Mouse (Mus musculus): ENCODE results near the gene Gm21973. TPM values are rescaled to one million over a fixed set of nuclear protein-coding genes. Genes with fewer than 3 reads are reported as not detected.
A peak's percentile ranks its signal among the peaks of the same experiment; 100 is the strongest.

Gm21973 gene
- total RNA-seq, 1 experiment: not detected

DNA sequence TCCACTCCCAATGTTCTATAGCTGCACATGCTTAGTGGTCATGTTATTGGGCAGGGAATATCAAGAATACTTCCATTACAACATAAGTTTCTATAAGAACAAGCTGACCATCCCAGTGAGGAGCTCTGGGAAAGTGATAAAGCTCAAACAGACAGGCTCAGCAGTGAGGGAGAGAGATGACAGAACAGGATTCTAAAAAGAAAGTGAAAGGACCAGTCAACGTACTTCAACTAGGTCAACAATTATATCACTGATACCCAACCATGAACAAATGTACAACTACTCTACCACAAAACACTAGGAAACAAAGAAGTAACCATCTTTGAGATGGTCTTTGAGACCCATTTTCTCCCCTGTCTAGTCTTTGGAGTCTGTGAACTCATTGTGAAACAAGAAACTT lies 28.6 kb upstream of the Gm21973 start:
- no peaks in the 10 kb centered on the region for H3K36me3 ChIP-seq (ENCODE audit: control insufficient read depth, insufficient read depth, low read length, poor library complexity, severe bottlenecking)
- H3K4me3 ChIP-seq (ENCODE audit: insufficient read depth in 1 of 2, low read depth in 1 of 2, low read length in 2 of 2, poor library complexity in 1 of 2, severe bottlenecking in 1 of 2): no peak overlapping the region
- no peak overlapping the region for H3K9ac ChIP-seq (ENCODE audit: insufficient read depth, low read depth, low read length, poor library complexity, severe bottlenecking)
- no peak for DNase-seq (ENCODE audit: low read depth, low spot score)
- H3K4me1 ChIP-seq (ENCODE audit: control insufficient read depth in 2 of 2, insufficient read depth in 2 of 2, low read length in 2 of 2, poor library complexity in 1 of 2): no peaks in the 10 kb centered on the region
- in situ Hi-C loops (cut with MboI; ENCODE audit: low sequenced_read_pairs in 2 of 2, unreplicated experiment in 2 of 2): no loop called here
- TF ChIP-seq ZNF384 (IDR thresholded peaks at IDR 0.05; ENCODE audit: low read depth, low read length) (no peak), CHD2 (IDR thresholded peaks at IDR 0.05; ENCODE audit: low read depth, low read length) (no peak), ZC3H11A (IDR thresholded peaks at IDR 0.05; ENCODE audit: borderline replicate concordance, low read depth, low read length) (no peak), HCFC1 (IDR thresholded peaks at IDR 0.05; ENCODE audit: borderline replicate concordance, insufficient read depth, low read length) (no peak), MAFK (IDR thresholded peaks at IDR 0.05; ENCODE audit: insufficient read depth, low read depth, low read length) (no peak)
- H3K9me3 ChIP-seq (ENCODE audit: control insufficient read depth, insufficient read depth, low read depth, low read length): no peaks in the 10 kb centered on the region
- H3K27ac ChIP-seq (ENCODE audit: insufficient read depth, low read depth, low read length, poor library complexity, severe bottlenecking): no peak overlapping the region

DNA sequence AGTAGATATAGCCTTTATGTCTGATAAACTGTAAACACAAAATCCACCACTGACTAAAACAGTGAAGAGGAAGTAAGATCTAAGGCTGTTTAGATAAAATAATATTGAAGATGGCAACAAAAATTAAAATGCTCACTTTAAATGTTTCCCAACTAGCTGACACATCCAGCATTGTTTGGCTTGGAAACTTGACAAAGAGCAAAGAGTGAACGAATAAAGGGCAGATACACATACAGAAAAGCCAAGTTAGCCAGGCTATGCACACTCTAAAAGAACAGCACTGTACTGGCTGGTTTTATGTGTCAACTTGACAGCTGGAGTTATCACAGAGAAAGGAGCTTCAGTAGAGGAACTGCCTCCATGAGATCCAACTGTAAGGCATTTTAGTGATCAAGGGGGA lies 27.1 kb upstream of the Gm21973 start:
- no peak for DNase-seq (ENCODE audit: low read depth, low spot score)
- H3K9ac ChIP-seq (ENCODE audit: insufficient read depth, low read depth, low read length, poor library complexity, severe bottlenecking): no peak overlapping the region
- no peak overlapping the region for H3K27ac ChIP-seq (ENCODE audit: insufficient read depth, low read depth, low read length, poor library complexity, severe bottlenecking)
- TF ChIP-seq MAFK (IDR thresholded peaks at IDR 0.05; ENCODE audit: insufficient read depth, low read depth, low read length) (no peak), ZNF384 (IDR thresholded peaks at IDR 0.05; ENCODE audit: low read depth, low read length) (no peak), HCFC1 (IDR thresholded peaks at IDR 0.05; ENCODE audit: borderline replicate concordance, insufficient read depth, low read length) (no peak), CHD2 (IDR thresholded peaks at IDR 0.05; ENCODE audit: low read depth, low read length) (no peak), ZC3H11A (IDR thresholded peaks at IDR 0.05; ENCODE audit: borderline replicate concordance, low read depth, low read length) (no peak)
- H3K36me3 ChIP-seq (ENCODE audit: control insufficient read depth, insufficient read depth, low read length, poor library complexity, severe bottlenecking): no peaks in the 10 kb centered on the region
- in situ Hi-C loops (cut with MboI; ENCODE audit: low sequenced_read_pairs in 2 of 2, unreplicated experiment in 2 of 2): no loop called here
- H3K4me1 ChIP-seq (ENCODE audit: control insufficient read depth in 2 of 2, insufficient read depth in 2 of 2, low read length in 2 of 2, poor library complexity in 1 of 2): no peaks in the 10 kb centered on the region
- no peaks in the 10 kb centered on the region for H3K9me3 ChIP-seq (ENCODE audit: control insufficient read depth, insufficient read depth, low read depth, low read length)
- H3K4me3 ChIP-seq (ENCODE audit: insufficient read depth in 1 of 2, low read depth in 1 of 2, low read length in 2 of 2, poor library complexity in 1 of 2, severe bottlenecking in 1 of 2): no peak overlapping the region

DNA sequence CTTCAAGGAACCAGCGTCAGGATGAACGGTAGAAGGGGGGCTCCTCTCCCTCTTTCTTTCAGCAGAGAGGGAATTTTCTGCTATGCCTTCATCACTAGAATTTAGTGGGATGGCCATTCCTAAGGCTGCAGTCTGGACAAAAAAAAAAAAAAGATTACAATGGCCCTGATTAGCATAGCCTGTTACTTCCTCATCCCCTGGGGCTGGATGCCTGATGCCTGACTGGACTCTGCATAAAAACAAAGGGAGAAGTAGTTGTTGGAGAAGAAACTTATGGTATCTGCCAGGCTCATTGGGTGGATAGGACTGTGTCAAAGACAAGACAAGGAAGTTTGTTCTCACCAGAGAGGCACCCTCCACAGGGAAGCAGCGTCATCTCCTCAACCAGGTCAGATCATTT lies 25.7 kb upstream of the Gm21973 start:
- H3K4me1 ChIP-seq (ENCODE audit: control insufficient read depth in 2 of 2, insufficient read depth in 2 of 2, low read length in 2 of 2, poor library complexity in 1 of 2): no peaks in the 10 kb centered on the region
- in situ Hi-C loops (cut with MboI; ENCODE audit: low sequenced_read_pairs in 2 of 2, unreplicated experiment in 2 of 2): no loop called here
- no peak overlapping the region for H3K9ac ChIP-seq (ENCODE audit: insufficient read depth, low read depth, low read length, poor library complexity, severe bottlenecking)
- no peaks in the 10 kb centered on the region for H3K36me3 ChIP-seq (ENCODE audit: control insufficient read depth, insufficient read depth, low read length, poor library complexity, severe bottlenecking)
- DNase-seq (ENCODE audit: low read depth, low spot score): peak; percentile 8
- H3K9me3 ChIP-seq (ENCODE audit: control insufficient read depth, insufficient read depth, low read depth, low read length): no peaks in the 10 kb centered on the region
- H3K27ac ChIP-seq (ENCODE audit: insufficient read depth, low read depth, low read length, poor library complexity, severe bottlenecking): no peak overlapping the region
- no peak overlapping the region for H3K4me3 ChIP-seq (ENCODE audit: insufficient read depth in 1 of 2, low read depth in 1 of 2, low read length in 2 of 2, poor library complexity in 1 of 2, severe bottlenecking in 1 of 2)
- TF ChIP-seq ZC3H11A (IDR thresholded peaks at IDR 0.05; ENCODE audit: borderline replicate concordance, low read depth, low read length) (no peak), HCFC1 (IDR thresholded peaks at IDR 0.05; ENCODE audit: borderline replicate concordance, insufficient read depth, low read length) (no peak), MAFK (IDR thresholded peaks at IDR 0.05; ENCODE audit: insufficient read depth, low read depth, low read length) (no peak), ZNF384 (IDR thresholded peaks at IDR 0.05; ENCODE audit: low read depth, low read length) (peak; percentile 83)

DNA sequence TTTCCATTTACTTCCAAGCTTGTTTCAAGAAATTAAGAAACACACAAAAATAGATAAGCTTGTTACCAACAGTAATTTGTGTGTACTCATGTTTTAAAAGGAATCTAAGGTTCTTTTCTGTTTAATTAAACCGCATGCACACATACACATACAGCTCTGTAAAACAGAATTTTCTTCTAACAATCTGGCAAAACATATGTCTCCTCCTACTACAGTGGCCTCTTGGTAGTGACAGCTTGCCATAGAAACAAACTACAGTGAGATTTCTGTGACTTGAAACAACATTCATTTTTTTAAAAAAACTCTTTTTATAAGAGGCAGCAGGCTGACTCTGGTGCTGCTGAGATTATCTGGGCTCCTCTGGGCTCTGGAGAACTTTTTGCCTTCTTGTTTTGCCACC lies 18.7 kb upstream of the Gm21973 start:
- Histone ChIP-seq H3K4me1 (ENCODE audit: control insufficient read depth in 2 of 2, insufficient read depth in 2 of 2, low read length in 2 of 2, poor library complexity in 1 of 2) (no peaks in the 10 kb centered on the region), H3K9me3 (ENCODE audit: control insufficient read depth, insufficient read depth, low read depth, low read length) (no peaks in the 10 kb centered on the region), H3K9ac (ENCODE audit: insufficient read depth, low read depth, low read length, poor library complexity, severe bottlenecking) (no peak overlapping the region), H3K27ac (ENCODE audit: insufficient read depth, low read depth, low read length, poor library complexity, severe bottlenecking) (no peak overlapping the region), H3K36me3 (ENCODE audit: control insufficient read depth, insufficient read depth, low read length, poor library complexity, severe bottlenecking) (no peaks in the 10 kb centered on the region), H3K4me3 (ENCODE audit: insufficient read depth in 1 of 2, low read depth in 1 of 2, low read length in 2 of 2, poor library complexity in 1 of 2, severe bottlenecking in 1 of 2) (no peak overlapping the region)
- DNase-seq (ENCODE audit: low read depth, low spot score): no peak
- no peak for TF ChIP-seq ZNF384 (IDR thresholded peaks at IDR 0.05; ENCODE audit: low read depth, low read length)
- TF ChIP-seq MAFK (IDR thresholded peaks at IDR 0.05; ENCODE audit: insufficient read depth, low read depth, low read length): no peak
- TF ChIP-seq HCFC1 (IDR thresholded peaks at IDR 0.05; ENCODE audit: borderline replicate concordance, insufficient read depth, low read length): no peak
- no peak for TF ChIP-seq ZC3H11A (IDR thresholded peaks at IDR 0.05; ENCODE audit: borderline replicate concordance, low read depth, low read length)
- TF ChIP-seq CHD2 (IDR thresholded peaks at IDR 0.05; ENCODE audit: low read depth, low read length): no peak
- in situ Hi-C loops (cut with MboI; ENCODE audit: low sequenced_read_pairs in 2 of 2, unreplicated experiment in 2 of 2): loop anchor here in 1 of 2 experiments (25.0 kb wide), 1 partner anchor 844 kb away; no protein-coding TSS in a partner anchor

DNA sequence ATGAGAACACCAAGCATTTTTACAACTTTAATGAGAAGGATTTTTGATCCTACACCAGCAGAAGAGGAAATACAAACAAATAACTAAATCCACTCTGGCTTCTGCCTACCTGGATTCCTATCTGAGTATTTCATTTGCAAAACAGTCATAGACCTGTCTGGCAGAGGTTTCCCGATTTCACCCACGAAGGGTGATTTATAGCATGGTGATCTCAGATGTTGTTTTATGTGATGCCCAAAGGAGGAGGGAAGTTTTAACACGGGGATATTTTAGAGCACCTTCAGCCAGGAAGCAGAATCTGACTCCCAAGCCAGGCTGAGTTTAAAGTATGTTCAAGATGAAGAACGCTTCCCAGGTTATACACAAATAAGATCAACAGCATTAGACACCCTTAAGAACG lies 13.4 kb upstream of the Gm21973 start:
- in situ Hi-C loops (cut with MboI; ENCODE audit: low sequenced_read_pairs in 2 of 2, unreplicated experiment in 2 of 2): loop anchor here in 1 of 2 experiments (25.0 kb wide), 1 partner anchor 850 kb away; no protein-coding TSS in a partner anchor
- Histone ChIP-seq H3K4me3 (ENCODE audit: insufficient read depth in 1 of 2, low read depth in 1 of 2, low read length in 2 of 2, poor library complexity in 1 of 2, severe bottlenecking in 1 of 2) (no peak overlapping the region), H3K27ac (ENCODE audit: insufficient read depth, low read depth, low read length, poor library complexity, severe bottlenecking) (no peak overlapping the region), H3K9me3 (ENCODE audit: control insufficient read depth, insufficient read depth, low read depth, low read length) (no peaks in the 10 kb centered on the region), H3K9ac (ENCODE audit: insufficient read depth, low read depth, low read length, poor library complexity, severe bottlenecking) (no peak overlapping the region), H3K36me3 (ENCODE audit: control insufficient read depth, insufficient read depth, low read length, poor library complexity, severe bottlenecking) (no peaks in the 10 kb centered on the region), H3K4me1 (ENCODE audit: control insufficient read depth in 2 of 2, insufficient read depth in 2 of 2, low read length in 2 of 2, poor library complexity in 1 of 2) (no peaks in the 10 kb centered on the region)
- no peak for DNase-seq (ENCODE audit: low read depth, low spot score)
- TF ChIP-seq CHD2 (IDR thresholded peaks at IDR 0.05; ENCODE audit: low read depth, low read length) (no peak), ZNF384 (IDR thresholded peaks at IDR 0.05; ENCODE audit: low read depth, low read length) (no peak), ZC3H11A (IDR thresholded peaks at IDR 0.05; ENCODE audit: borderline replicate concordance, low read depth, low read length) (no peak), HCFC1 (IDR thresholded peaks at IDR 0.05; ENCODE audit: borderline replicate concordance, insufficient read depth, low read length) (no peak), MAFK (IDR thresholded peaks at IDR 0.05; ENCODE audit: insufficient read depth, low read depth, low read length) (no peak)

Measured in ES-E14 (cell line).